Mouse (Mus musculus) ES-E14 (cell line): ENCODE measurements around the gene Slit3. TPM values are rescaled to one million over a fixed set of nuclear protein-coding genes. Genes with fewer than 3 reads are reported as not detected.

ENCODE experiments used
- DNase-seq: peaks from one replicate; pipeline ENCODE4 v3.0.0-alpha.2; 2013; ENCODE audit warnings: low read depth, low spot score
- H3K27ac ChIP-seq: 2 replicates; pipeline ENCODE4 v1.5.1; 2012; ENCODE audit warnings: low read depth, mild to moderate bottlenecking, low read length, moderate library complexity, mixed read lengths; ENCODE audit not compliant: poor library complexity, insufficient read depth, severe bottlenecking
- H3K36me3 ChIP-seq: 2 replicates; pipeline ENCODE4 v1.6.1; 2012; ENCODE audit warnings: mild to moderate bottlenecking, low read length, moderate library complexity, mixed read lengths; ENCODE audit not compliant: control insufficient read depth, poor library complexity, insufficient read depth, severe bottlenecking
- H3K4me1 ChIP-seq, 2 experiments: fragments of 150-350 bp in 1 of 2; sonication (generic) in 1 of 2; 2 replicates each; pipeline ENCODE4 v1.6.1; 2012; ENCODE audit warnings: low read length in 2 of 2, mild to moderate bottlenecking in 1 of 2, mixed read lengths in 1 of 2; ENCODE audit not compliant: control insufficient read depth in 2 of 2, insufficient read depth in 2 of 2, poor library complexity in 1 of 2
- H3K4me3 ChIP-seq, 2 experiments: fragments of 150-350 bp in 1 of 2; sonication (generic) in 1 of 2; 2 replicates each; pipeline ENCODE4 v1.5.1; 2012; ENCODE audit warnings: low read length in 2 of 2, low read depth in 1 of 2, mild to moderate bottlenecking in 1 of 2, mixed read lengths in 1 of 2; ENCODE audit not compliant: insufficient read depth in 1 of 2, poor library complexity in 1 of 2, severe bottlenecking in 1 of 2
- H3K9ac ChIP-seq: 2 replicates; pipeline ENCODE4 v1.6.1; 2012; ENCODE audit warnings: low read depth, mild to moderate bottlenecking, low read length, mixed read lengths; ENCODE audit not compliant: poor library complexity, insufficient read depth, severe bottlenecking
- H3K9me3 ChIP-seq: fragments of 150-350 bp; sonication (generic); 2 replicates; pipeline ENCODE4 v1.6.1; 2012; ENCODE audit warnings: low read depth, mild to moderate bottlenecking, low read length; ENCODE audit not compliant: control insufficient read depth, insufficient read depth
- CHD2 ChIP-seq: IDR thresholded peaks from 2 replicates; pipeline ENCODE4 v1.6.1; 2014; ENCODE audit warnings: mild to moderate bottlenecking, low read depth, low read length, inconsistent platforms
- HCFC1 ChIP-seq: IDR thresholded peaks from 2 replicates; pipeline ENCODE4 v1.6.1; 2012; ENCODE audit warnings: low read length, inconsistent platforms, borderline replicate concordance; ENCODE audit not compliant: insufficient read depth
- MAFK ChIP-seq: IDR thresholded peaks from 2 replicates; pipeline ENCODE4 v1.6.1; 2014; ENCODE audit warnings: mild to moderate bottlenecking, low read depth, low read length, inconsistent platforms; ENCODE audit not compliant: insufficient read depth
- ZC3H11A ChIP-seq: IDR thresholded peaks from 2 replicates; pipeline ENCODE4 v1.6.1; 2012; ENCODE audit warnings: low read depth, mild to moderate bottlenecking, inconsistent platforms, low read length, borderline replicate concordance
- ZNF384 ChIP-seq: IDR thresholded peaks from 2 replicates; pipeline ENCODE4 v1.6.1; 2012; ENCODE audit warnings: low read depth, low read length, inconsistent platforms
- in situ Hi-C, 2 experiments: fragments of 600-800 bp; cut with MboI; formaldehyde crosslinking; loops; one replicate each; pipeline ENCODE4 v1.15.1; 2025; ENCODE audit warnings: low sequenced_read_pairs in 2 of 2, inconsistent platforms in 1 of 2; ENCODE audit not compliant: unreplicated experiment in 2 of 2
- total RNA-seq: library from RNA; depleted of rRNA; stranded (reverse); fragments of 300-350 nt; gene quantifications from 2 replicates; pipeline ENCODE4 v1.2.3, GENCODE M21; 2012

Gene Slit3
- total RNA-seq, 1 experiment = 3.7 TPM

DNA sequence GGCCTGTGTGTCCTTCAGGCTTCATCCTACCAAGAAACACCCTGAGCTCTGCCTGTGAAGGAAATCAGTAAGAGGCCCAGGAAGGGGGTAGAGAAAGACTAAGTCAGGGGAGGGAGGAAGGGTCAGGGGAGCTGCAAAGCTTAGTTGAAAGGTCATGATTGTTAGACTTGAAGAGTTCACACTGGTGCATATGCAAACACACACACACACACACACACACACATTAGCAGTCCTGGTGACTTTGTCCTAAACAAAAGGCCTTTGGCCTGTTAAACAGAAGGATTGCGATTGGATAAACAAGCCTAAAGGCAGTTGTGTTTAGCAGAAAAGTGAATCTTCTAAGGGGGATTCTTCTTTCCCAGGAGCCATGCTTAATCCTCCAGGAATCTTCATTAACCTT, 7.7 kb upstream of the Slit3 start:
- in situ Hi-C loops = no loop called here
- DNase-seq = no peak
- no peak overlapping the region for H3K4me3 ChIP-seq
- TF ChIP-seq MAFK (no peak), ZNF384 (no peak), HCFC1 (no peak), ZC3H11A (no peak), CHD2 (no peak)
- no peaks in the 10 kb centered on the region for H3K9me3 ChIP-seq
- H3K27ac ChIP-seq = no peak overlapping the region
- H3K4me1 ChIP-seq = no peaks in the 10 kb centered on the region
- no peaks in the 10 kb centered on the region for H3K36me3 ChIP-seq
- H3K9ac ChIP-seq = no peak overlapping the region

DNA sequence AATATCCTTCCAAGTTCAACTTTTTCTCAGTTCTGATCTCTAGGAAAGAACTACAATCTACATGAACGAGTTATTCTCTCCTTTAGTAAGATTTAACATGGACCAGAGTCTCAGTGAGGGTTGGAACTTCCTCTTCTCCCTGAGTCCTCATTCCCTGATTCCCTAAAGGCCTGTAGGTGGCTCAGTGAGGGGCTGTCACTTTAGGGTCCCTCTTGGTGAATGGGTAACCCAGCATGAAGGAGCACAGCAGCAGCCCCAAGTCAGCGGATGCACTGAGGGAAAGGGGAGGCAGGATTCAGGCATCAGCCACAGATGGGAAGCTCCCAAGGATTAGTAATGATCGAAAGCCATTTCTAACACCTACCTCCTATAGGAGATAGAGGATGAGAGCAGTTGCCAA, 4.6 kb upstream of the Slit3 start:
- TF ChIP-seq ZNF384 (no peak), CHD2 (no peak), ZC3H11A (no peak), MAFK (no peak), HCFC1 (no peak)
- peaks cover 0 to 2% of the 10 kb centered on the region in 2 experiments; a peak in 1 of 4 replicates for H3K4me1 ChIP-seq
- H3K9ac ChIP-seq = no peak overlapping the region
- H3K36me3 ChIP-seq = no peaks in the 10 kb centered on the region
- H3K27ac ChIP-seq = no peak overlapping the region
- in situ Hi-C loops = no loop called here
- H3K9me3 ChIP-seq = no peaks in the 10 kb centered on the region
- H3K4me3 ChIP-seq = no peak overlapping the region
- no peak for DNase-seq

DNA sequence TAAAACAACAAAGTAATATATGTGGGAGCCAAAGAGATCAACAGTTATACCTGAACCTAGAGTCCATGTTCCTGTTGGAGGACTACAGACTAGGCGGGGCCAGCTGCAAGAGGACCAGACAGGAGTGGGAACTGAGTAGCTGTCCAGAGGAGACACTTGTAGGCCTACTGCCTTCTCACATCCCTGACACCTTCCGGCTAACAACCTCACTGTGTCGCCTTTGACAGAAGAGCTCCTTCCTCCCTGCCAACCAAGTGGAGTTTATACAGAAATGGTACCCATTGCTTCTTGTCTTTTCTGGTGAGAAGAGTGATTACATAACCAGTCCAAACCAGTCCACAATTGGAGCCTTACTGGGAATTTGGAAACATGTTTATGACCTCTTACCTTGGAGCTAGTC, 3.2 kb upstream of the Slit3 start:
- DNase-seq = no peak
- no peaks in the 10 kb centered on the region for H3K9me3 ChIP-seq

GRCm38 (mm10) chr11:35118731-35119130, 2.3 kb upstream of the Slit3 start:
- Histone ChIP-seq H3K4me3 (no peak overlapping the region), H3K4me1 (peaks cover 0 to 2% of the 10 kb centered on the region in 2 experiments; a peak in 1 of 4 replicates), H3K27ac (no peak overlapping the region), H3K36me3 (no peaks in the 10 kb centered on the region), H3K9me3 (no peaks in the 10 kb centered on the region), H3K9ac (no peak overlapping the region)
- in situ Hi-C loops = no loop called here
- DNase-seq = no peak
- TF ChIP-seq MAFK (no peak), CHD2 (no peak), ZNF384 (no peak), ZC3H11A (no peak), HCFC1 (no peak)

More for the DNA sequence above, 3.2 kb upstream of the Slit3 start:
- Histone ChIP-seq H3K9ac (no peak overlapping the region), H3K36me3 (no peaks in the 10 kb centered on the region), H3K4me3 (no peak overlapping the region), H3K27ac (no peak overlapping the region), H3K4me1 (peaks cover 0 to 2% of the 10 kb centered on the region in 2 experiments; a peak in 1 of 4 replicates)
- TF ChIP-seq MAFK (no peak), CHD2 (no peak), HCFC1 (no peak), ZNF384 (no peak), ZC3H11A (no peak)
- in situ Hi-C loops = no loop called here

DNA sequence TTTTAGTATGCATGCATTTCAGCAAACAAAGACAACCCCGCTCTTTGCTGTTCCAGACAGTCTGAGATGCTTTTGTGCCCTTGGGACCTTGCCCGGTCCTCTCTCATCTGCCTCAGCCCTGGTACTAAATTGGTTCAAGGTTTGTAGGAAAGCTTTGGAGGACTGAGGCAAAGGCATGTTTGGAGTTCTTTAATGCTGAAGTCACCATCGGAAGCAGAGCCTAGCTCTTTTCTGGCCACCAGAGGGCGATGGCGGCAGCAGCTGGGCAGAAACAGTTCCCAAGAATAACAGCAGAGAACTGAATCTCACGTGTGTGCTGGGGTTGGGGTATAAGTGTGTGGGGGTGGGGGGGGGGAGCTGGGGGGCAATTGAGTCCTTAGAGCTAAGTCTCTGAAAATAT, 1.7 kb upstream of the Slit3 start:
- in situ Hi-C loops = no loop called here
- peak; percentile 51 for DNase-seq
- Histone ChIP-seq H3K4me1 (peaks cover 0 to 2% of the 10 kb centered on the region in 2 experiments; a peak in 1 of 4 replicates), H3K4me3 (no peak overlapping the region), H3K9ac (no peak overlapping the region), H3K9me3 (no peaks in the 10 kb centered on the region), H3K27ac (no peak overlapping the region), H3K36me3 (no peaks in the 10 kb centered on the region)
- TF ChIP-seq ZC3H11A = peak; percentile 66; the same call in 1 of the 2 replicates
- TF ChIP-seq HCFC1 = no peak
